Mouse (Mus musculus): ENCODE measurements around the gene Sfswap. TPM values are rescaled to one million over a fixed set of nuclear protein-coding genes. Genes with fewer than 3 reads are reported as not detected.
"Not testable (repeated sequence)": the region's sequence is repeated elsewhere in the genome, so short reads cannot be mapped to it uniquely, and the experiment has no call there.

Sfswap gene
- total and polyA plus RNA-seq, 2 experiments from 2014 or later = 52.1 to 88.2 TPM

DNA sequence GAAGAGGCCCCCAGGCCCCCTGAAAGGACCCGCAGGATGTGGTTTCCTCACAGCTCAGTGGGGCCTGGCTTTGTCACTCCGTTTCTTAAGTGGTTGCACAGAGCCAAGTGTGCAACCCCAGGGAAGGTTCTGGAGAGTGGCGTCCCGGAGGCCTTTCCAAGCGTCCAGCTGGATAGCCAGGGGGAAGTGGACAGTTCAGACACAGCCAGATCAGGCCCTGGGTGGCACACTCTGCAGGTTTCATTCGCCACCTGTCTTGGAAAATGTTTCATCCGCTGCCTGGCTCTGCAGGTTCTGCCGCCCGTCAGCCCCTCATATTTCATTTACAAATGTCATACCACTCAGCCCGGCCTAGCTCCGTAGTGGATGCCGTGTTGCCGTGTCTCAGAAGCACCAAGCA lies 85.5 kb downstream of the Sfswap start:
- H3K4me1 ChIP-seq (ENCODE audit: insufficient read depth, low read length) = peaks cover 13% of the 10 kb centered on the region; the same call in 1 of the 2 replicates
- WGBS = 26% methylated on average over 13 of the region's 13 CpGs
- no peaks in the 10 kb centered on the region for H3K27me3 ChIP-seq (ENCODE audit: insufficient read depth, low read length)
- peak overlapping the region; percentile 74 for H3K4me2 ChIP-seq (ENCODE audit: low read depth, low read length, poor library complexity, severe bottlenecking)
- peak; percentile 28; the same call in 1 of the 2 replicates for ATAC-seq (ENCODE audit: low FRiP score)
- H3K9ac ChIP-seq (replicated peaks; ENCODE audit: low read length, poor library complexity, severe bottlenecking) = peak overlapping the region; percentile 51
- peak overlapping the region; percentile 4; the same call in 1 of the 2 replicates for H3K27ac ChIP-seq (ENCODE audit: low read depth, low read length)
- H3K4me3 ChIP-seq (ENCODE audit: low read depth, low read length) = peak overlapping the region; percentile 63
- DNase-seq (ENCODE audit: low spot score) = no peak
- H3K9me3 ChIP-seq (ENCODE audit: low read length) = no peaks in the 10 kb centered on the region
- no peaks in the 10 kb centered on the region for H3K36me3 ChIP-seq (ENCODE audit: insufficient read depth, low read length)
- no peak for TF ChIP-seq CTCF (IDR thresholded peaks at IDR 0.05)

- H3K4me2 ChIP-seq (ENCODE audit: low read depth, low read length, poor library complexity, severe bottlenecking) = peak overlapping the region; percentile 19
- no peaks in the 10 kb centered on the region for H3K27me3 ChIP-seq (ENCODE audit: insufficient read depth, low read length)
- H3K27ac ChIP-seq (ENCODE audit: low read depth, low read length) = no peak overlapping the region
- peaks cover 9% of the 10 kb centered on the region; the same call in 1 of the 2 replicates for H3K4me1 ChIP-seq (ENCODE audit: insufficient read depth, low read length)
- peak; percentile 19 for DNase-seq (ENCODE audit: low spot score)
- H3K9ac ChIP-seq (replicated peaks; ENCODE audit: low read length, poor library complexity, severe bottlenecking) = 0 out of 2 replicates have a peak overlapping the region, but pooled peaks have one; percentile 29
- no peaks in the 10 kb centered on the region for H3K36me3 ChIP-seq (ENCODE audit: insufficient read depth, low read length)
- no peak overlapping the region for H3K4me3 ChIP-seq (ENCODE audit: low read depth, low read length)
- ATAC-seq (ENCODE audit: low FRiP score) = no peak
- H3K9me3 ChIP-seq (ENCODE audit: low read length) = no peaks in the 10 kb centered on the region
- no peak for TF ChIP-seq CTCF (IDR thresholded peaks at IDR 0.05)
- 3% methylated on average over 11 of the region's 11 CpGs for WGBS
Measured at GRCm38 (mm10) chr5:129590915-129591314, 89.9 kb downstream of the Sfswap start.

GRCm38 (mm10) chr5:129594116-129595114 lies 93.4 kb downstream of the Sfswap start:
- WGBS = 47% methylated on average over 19 of the region's 19 CpGs
- H3K9me3 ChIP-seq (ENCODE audit: low read length) = 0 out of 2 replicates have a peak, but pooled peaks cover 2% of the 10 kb centered on the region
- H3K4me3 ChIP-seq (ENCODE audit: low read depth, low read length) = no peak overlapping the region
- H3K4me2 ChIP-seq (ENCODE audit: low read depth, low read length, poor library complexity, severe bottlenecking) = no peak overlapping the region
- H3K36me3 ChIP-seq (ENCODE audit: insufficient read depth, low read length) = peaks cover 19% of the 10 kb centered on the region
- H3K27me3 ChIP-seq (ENCODE audit: insufficient read depth, low read length) = no peaks in the 10 kb centered on the region
- TF ChIP-seq CTCF (IDR thresholded peaks at IDR 0.05) = peak; percentile 99
- DNase-seq (ENCODE audit: low spot score) (peak; percentile 88), ATAC-seq (ENCODE audit: low FRiP score) (peak; percentile 48; the same call in 1 of the 2 replicates)
- peak overlapping the region; percentile 29; the same call in 1 of the 2 replicates for H3K9ac ChIP-seq (replicated peaks; ENCODE audit: low read length, poor library complexity, severe bottlenecking)
- H3K27ac ChIP-seq (ENCODE audit: low read depth, low read length) = no peak overlapping the region
- H3K4me1 ChIP-seq (ENCODE audit: insufficient read depth, low read length) = peaks cover 9% of the 10 kb centered on the region; the same call in 1 of the 2 replicates

GRCm38 (mm10) chr5:129602071-129602487 lies 101.1 kb downstream of the Sfswap start:
- ATAC-seq (ENCODE audit: low FRiP score) (no peak), DNase-seq (ENCODE audit: low spot score) (no peak)
- H3K4me2 ChIP-seq (ENCODE audit: low read depth, low read length, poor library complexity, severe bottlenecking) = no peak overlapping the region

DNA sequence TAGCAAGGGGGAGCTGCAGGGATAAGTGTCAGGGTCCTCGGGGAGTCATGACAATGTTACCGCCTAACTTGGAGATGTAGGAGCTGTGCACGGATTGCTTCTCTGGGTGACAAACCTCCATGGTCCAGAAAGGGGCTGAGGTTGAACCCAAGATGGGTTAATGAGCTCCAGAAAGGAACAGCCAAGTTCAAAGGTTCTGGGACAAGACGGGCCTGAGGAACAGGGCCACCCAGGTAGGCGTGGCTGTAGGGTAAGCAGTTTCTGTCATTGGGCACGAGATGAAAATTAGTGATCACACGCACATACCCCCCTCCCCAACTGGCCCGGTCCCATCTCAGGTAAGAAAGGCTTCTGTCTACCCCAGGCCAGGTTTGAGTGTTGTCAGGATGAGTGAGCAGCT lies 106.5 kb downstream of the Sfswap start:
- peaks cover 38% of the 10 kb centered on the region for H3K36me3 ChIP-seq (ENCODE audit: insufficient read depth, low read length)
- DNase-seq (ENCODE audit: low spot score) (no peak), ATAC-seq (ENCODE audit: low FRiP score) (no peak)
- 87% methylated on average over 8 of the region's 8 CpGs for WGBS
- H3K27me3 ChIP-seq (ENCODE audit: insufficient read depth, low read length) = no peaks in the 10 kb centered on the region
- H3K9ac ChIP-seq (replicated peaks; ENCODE audit: low read length, poor library complexity, severe bottlenecking) = no peak overlapping the region
- no peak for TF ChIP-seq CTCF (IDR thresholded peaks at IDR 0.05)
- no peaks in the 10 kb centered on the region for H3K4me1 ChIP-seq (ENCODE audit: insufficient read depth, low read length)
- H3K4me3 ChIP-seq (ENCODE audit: low read depth, low read length) = no peak overlapping the region
- no peaks in the 10 kb centered on the region for H3K9me3 ChIP-seq (ENCODE audit: low read length)
- no peak overlapping the region for H3K4me2 ChIP-seq (ENCODE audit: low read depth, low read length, poor library complexity, severe bottlenecking)
- no peak overlapping the region for H3K27ac ChIP-seq (ENCODE audit: low read depth, low read length)

More at GRCm38 (mm10) chr5:129602071-129602487, 101.1 kb downstream of the Sfswap start:
- Histone ChIP-seq H3K27me3 (ENCODE audit: insufficient read depth, low read length) (no peaks in the 10 kb centered on the region), H3K27ac (ENCODE audit: low read depth, low read length) (no peak overlapping the region), H3K4me1 (ENCODE audit: insufficient read depth, low read length) (no peaks in the 10 kb centered on the region), H3K9ac (replicated peaks; ENCODE audit: low read length, poor library complexity, severe bottlenecking) (no peak overlapping the region), H3K36me3 (ENCODE audit: insufficient read depth, low read length) (peaks cover 51% of the 10 kb centered on the region), H3K9me3 (ENCODE audit: low read length) (0 out of 2 replicates have a peak, but pooled peaks cover 2% of the 10 kb centered on the region), H3K4me3 (ENCODE audit: low read depth, low read length) (no peak overlapping the region)
- TF ChIP-seq CTCF (IDR thresholded peaks at IDR 0.05) = peak; percentile 52
- WGBS = 38% methylated on average over 15 of the region's 16 CpGs

DNA sequence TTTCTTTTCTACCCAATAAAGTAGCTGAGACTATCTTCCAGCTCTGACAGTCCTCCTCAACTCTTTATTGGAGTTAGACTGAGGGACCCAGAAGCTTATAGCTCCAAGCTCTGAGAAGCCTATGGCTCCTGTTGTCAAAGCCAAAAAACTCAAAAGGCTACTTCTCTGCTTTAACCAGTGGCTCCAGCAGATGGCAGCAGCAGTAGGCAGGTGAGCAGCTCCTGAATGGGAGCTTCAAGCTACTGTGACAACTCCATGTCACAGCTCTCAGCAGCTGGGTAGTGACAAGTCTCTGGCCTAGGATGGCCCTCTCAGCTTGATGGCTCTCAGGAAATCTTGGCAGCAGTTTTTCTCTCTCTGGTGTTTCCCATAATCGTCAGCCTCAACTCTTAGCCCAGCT lies 110.0 kb downstream of the Sfswap start:
- 20% methylated on average over 1 of the region's 1 CpGs for WGBS
- no peak for ATAC-seq (ENCODE audit: low FRiP score)
- peak; percentile 86 for DNase-seq (ENCODE audit: low spot score)

GRCm38 (mm10) chr5:129620600-129620999 lies 119.6 kb downstream of the Sfswap start:
- not testable (repeated sequence) for DNase-seq (ENCODE audit: low spot score); ATAC-seq (ENCODE audit: low FRiP score); H3K9ac ChIP-seq (replicated peaks; ENCODE audit: low read length, poor library complexity, severe bottlenecking); H3K4me2 ChIP-seq (ENCODE audit: low read depth, low read length, poor library complexity, severe bottlenecking); H3K4me1 ChIP-seq (ENCODE audit: insufficient read depth, low read length); H3K9me3 ChIP-seq (ENCODE audit: low read length); H3K27me3 ChIP-seq (ENCODE audit: insufficient read depth, low read length); H3K27ac ChIP-seq (ENCODE audit: low read depth, low read length); H3K36me3 ChIP-seq (ENCODE audit: insufficient read depth, low read length); H3K4me3 ChIP-seq (ENCODE audit: low read depth, low read length)
- 65% methylated on average over 9 of the region's 9 CpGs for WGBS

More for the DNA sequence above, 110.0 kb downstream of the Sfswap start:
- Histone ChIP-seq H3K27me3 (ENCODE audit: insufficient read depth, low read length) (no peaks in the 10 kb centered on the region), H3K9ac (replicated peaks; ENCODE audit: low read length, poor library complexity, severe bottlenecking) (no peak overlapping the region), H3K4me3 (ENCODE audit: low read depth, low read length) (no peak overlapping the region), H3K27ac (ENCODE audit: low read depth, low read length) (no peak overlapping the region), H3K4me1 (ENCODE audit: insufficient read depth, low read length) (no peaks in the 10 kb centered on the region), H3K4me2 (ENCODE audit: low read depth, low read length, poor library complexity, severe bottlenecking) (no peak overlapping the region), H3K9me3 (ENCODE audit: low read length) (no peaks in the 10 kb centered on the region), H3K36me3 (ENCODE audit: insufficient read depth, low read length) (peaks cover 15% of the 10 kb centered on the region)
- peak; percentile 91 for TF ChIP-seq CTCF (IDR thresholded peaks at IDR 0.05)
